Mouse (Mus musculus) kidney, adult 2 months (tissue): ENCODE measurements around the gene 4921507P07Rik.

Experiments used
- CTCF ChIP-seq: fragments of 200-500 bp; conservative IDR thresholded peaks from 2 replicates; pipeline ENCODE4 v1.5.1; 2011; ENCODE audit warnings: low read depth, mild to moderate bottlenecking, control low read depth, low read length, moderate library complexity, mixed read lengths; ENCODE audit not compliant: insufficient read depth, insufficient read length
- POLR2A ChIP-seq: fragments of 200-500 bp; IDR thresholded peaks from one replicate; pipeline ENCODE4 v1.6.1; 2011; ENCODE audit warnings: low read depth, low read length, control low read depth

DNA sequence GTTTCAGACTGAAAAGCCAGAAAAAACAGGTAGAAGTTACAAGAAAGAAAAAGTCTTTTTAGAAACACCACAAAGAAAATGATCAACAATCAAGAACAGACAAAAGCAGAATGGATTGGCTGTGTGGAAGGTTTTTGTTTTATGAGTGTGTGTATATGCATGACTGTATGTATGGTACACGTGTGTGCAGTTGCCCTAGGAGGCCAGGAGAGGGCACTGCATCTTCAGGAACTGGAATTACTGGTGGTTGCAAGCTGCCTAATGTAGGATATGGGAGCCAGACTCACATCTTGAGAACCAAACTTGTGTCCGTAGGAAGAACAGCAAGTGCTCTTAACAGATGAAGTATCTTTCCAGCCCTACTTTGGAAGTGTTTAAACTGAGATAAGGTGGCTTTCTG, 2.1 kb downstream of the 4921507P07Rik start:
- TF ChIP-seq CTCF, result 0 out of 2 replicates have a peak, but pooled peaks have one; percentile 13
- TF ChIP-seq POLR2A, result no peak
